In the genomic region with DNA sequence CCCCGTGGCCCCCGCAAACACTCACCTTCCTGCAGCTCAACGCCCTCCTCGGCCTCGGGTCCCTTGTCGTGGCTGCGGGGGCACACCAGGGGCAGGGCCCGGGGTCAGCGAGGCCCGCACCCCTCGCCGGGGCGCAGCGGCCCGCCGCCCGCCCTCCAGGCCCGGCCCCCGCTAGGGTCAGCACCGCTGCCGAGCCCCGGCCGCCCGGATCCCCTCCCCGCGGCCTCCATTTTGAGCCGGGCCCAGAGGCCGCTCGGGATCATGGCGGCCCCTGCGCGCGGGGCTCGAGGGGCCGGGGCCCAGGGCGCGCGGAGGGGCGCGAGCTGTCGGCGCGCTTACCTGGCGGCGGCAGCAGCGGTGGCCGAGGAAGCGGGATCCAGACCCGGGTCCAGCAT, we compare ENCODE assay signal across 8 mouse cellular contexts. TPM values are rescaled to one million over a fixed set of nuclear protein-coding genes. Genes with fewer than 3 reads are reported as not detected.
A peak's percentile ranks its signal among the peaks of the same experiment; 100 is the strongest.
DNase-seq lines count a peak whose midpoint lies in the region; ATAC-seq and TF ChIP-seq lines count a peak whose summit lies in the region.

No protein-coding gene starts in this region.

- peak overlapping the region; percentile 95 for H3K4me3 ChIP-seq in kidney, adult 2 months (ENCODE audit: insufficient read depth, low read depth, low read length)
- peak overlapping the region; percentile 83 to 91 for H3K4me3 ChIP-seq in ES-E14 (ENCODE audit: insufficient read depth in 1 of 2, low read depth in 1 of 2, low read length in 2 of 2, poor library complexity in 1 of 2, severe bottlenecking in 1 of 2)
- H3K4me3 ChIP-seq in embryonic facial prominence, embryonic 13.5 days = peak overlapping the region; percentile 91
- peak overlapping the region; percentile 98 for H3K4me3 ChIP-seq in midbrain, embryonic 12.5 days

- no peak for TF ChIP-seq CTCF in kidney, adult 2 months (conservative IDR thresholded peaks at IDR 0.05; ENCODE audit: insufficient read depth, insufficient read length, low read depth, low read length)

- H3K27me3 ChIP-seq in kidney, adult 2 months (replicated peaks; ENCODE audit: control insufficient read depth, insufficient read depth, low read length) = no peaks in the 10 kb centered on the region
- no peaks in the 10 kb centered on the region for H3K27me3 ChIP-seq in embryonic facial prominence, embryonic 13.5 days
- H3K27me3 ChIP-seq in midbrain, embryonic 12.5 days = no peaks in the 10 kb centered on the region

- peak; percentile 12; the same call in 1 of the 2 replicates for ATAC-seq in embryonic facial prominence, embryonic 13.5 days (ENCODE audit: insufficient number of reproducible peaks, insufficient read depth, low FRiP score, low TSS enrichment, low read depth)
- peak; percentile 32 for ATAC-seq in midbrain, embryonic 12.5 days (ENCODE audit: low FRiP score, low read depth)

- H3K4me1 ChIP-seq in kidney, adult 2 months (ENCODE audit: control insufficient read depth, insufficient read depth, low read length) = peaks cover 5% of the 10 kb centered on the region; the same call in 1 of the 2 replicates
- peaks cover 2 to 16% of the 10 kb centered on the region in 2 experiments; a peak in 2 of 4 replicates for H3K4me1 ChIP-seq in ES-E14 (ENCODE audit: control insufficient read depth in 2 of 2, insufficient read depth in 2 of 2, low read length in 2 of 2, poor library complexity in 1 of 2)
- H3K4me1 ChIP-seq in embryonic facial prominence, embryonic 13.5 days = peaks cover 23% of the 10 kb centered on the region
- H3K4me1 ChIP-seq in midbrain, embryonic 12.5 days = peaks cover 21% of the 10 kb centered on the region

- peak overlapping the region; percentile 91 for H3K9ac ChIP-seq in ES-E14 (ENCODE audit: insufficient read depth, low read depth, low read length, poor library complexity, severe bottlenecking)
- H3K9ac ChIP-seq in embryonic facial prominence, embryonic 13.5 days = peak overlapping the region; percentile 99
- peak overlapping the region; percentile 100 for H3K9ac ChIP-seq in midbrain, embryonic 12.5 days (replicated peaks)

- no peaks in the 10 kb centered on the region for H3K9me3 ChIP-seq in ES-E14 (ENCODE audit: control insufficient read depth, insufficient read depth, low read depth, low read length)
- no peaks in the 10 kb centered on the region for H3K9me3 ChIP-seq in embryonic facial prominence, embryonic 13.5 days
- H3K9me3 ChIP-seq in midbrain, embryonic 12.5 days = no peaks in the 10 kb centered on the region

- WGBS in kidney, adult 2 months = 1% methylated on average over 33 of the region's 49 CpGs
- 1% methylated on average over 38 of the region's 49 CpGs for WGBS in embryonic facial prominence, embryonic 13.5 days
- WGBS in midbrain, embryonic 12.5 days = 2% methylated on average over 19 of the region's 49 CpGs

- H3K4me2 ChIP-seq in embryonic facial prominence, embryonic 13.5 days = peak overlapping the region; percentile 82
- H3K4me2 ChIP-seq in midbrain, embryonic 12.5 days (replicated peaks) = peak overlapping the region; percentile 62

- peak overlapping the region; percentile 92 for H3K27ac ChIP-seq in kidney, adult 2 months (ENCODE audit: insufficient read depth, low read depth, low read length)
- H3K27ac ChIP-seq in ES-E14 (ENCODE audit: insufficient read depth, low read depth, low read length, poor library complexity, severe bottlenecking) = peak overlapping the region; percentile 89
- H3K27ac ChIP-seq in embryonic facial prominence, embryonic 13.5 days = peak overlapping the region; percentile 98
- H3K27ac ChIP-seq in midbrain, embryonic 12.5 days (replicated peaks) = peak overlapping the region; percentile 98

- H3K36me3 ChIP-seq in kidney, adult 2 months (ENCODE audit: control insufficient read depth, insufficient read depth, low read length) = peaks cover 4% of the 10 kb centered on the region
- peaks cover 48% of the 10 kb centered on the region for H3K36me3 ChIP-seq in ES-E14 (ENCODE audit: control insufficient read depth, insufficient read depth, low read length, poor library complexity, severe bottlenecking)
- peaks cover 53% of the 10 kb centered on the region for H3K36me3 ChIP-seq in embryonic facial prominence, embryonic 13.5 days
- H3K36me3 ChIP-seq in midbrain, embryonic 12.5 days = peaks cover 51% of the 10 kb centered on the region

- in situ Hi-C loops in ES-E14 (cut with MboI; ENCODE audit: low sequenced_read_pairs in 2 of 2, unreplicated experiment in 2 of 2) = no loop called here

- TF ChIP-seq POLR2A in kidney, adult 2 months (IDR thresholded peaks at IDR 0.05; ENCODE audit: low read depth, low read length) = no peak

- no peak for DNase-seq in kidney, adult 2 months
- no peak for DNase-seq in kidney, adult 18-20 months
- no peak for DNase-seq in ES-E14 (ENCODE audit: low read depth, low spot score)
- DNase-seq in induced T-regulatory cell, adult 2 months (ENCODE audit: low read depth) = peak; percentile 64
- no peak for DNase-seq in spleen, postnatal 36 days (ENCODE audit: low spot score in 2 of 2)
- no peak for DNase-seq in right cerebral cortex, adult 18-20 months

TF ChIP-seq in ES-E14, 5 proteins besides CTCF, POLR2A, EP300 and RAD21:
- no peak for TF ChIP-seq MAFK (IDR thresholded peaks at IDR 0.05; ENCODE audit: insufficient read depth, low read depth, low read length)
- no peak for TF ChIP-seq CHD2 (IDR thresholded peaks at IDR 0.05; ENCODE audit: low read depth, low read length)
- no peak for TF ChIP-seq HCFC1 (IDR thresholded peaks at IDR 0.05; ENCODE audit: borderline replicate concordance, insufficient read depth, low read length)
- TF ChIP-seq ZC3H11A (IDR thresholded peaks at IDR 0.05; ENCODE audit: borderline replicate concordance, low read depth, low read length) = no peak
- no peak for TF ChIP-seq ZNF384 (IDR thresholded peaks at IDR 0.05; ENCODE audit: low read depth, low read length)

RNA-seq across cellular contexts. Expression of a gene that starts 0.2 kb away (rescaled TPM):
- 118 and 124 TPM in 2 replicates for polyA plus RNA-seq in kidney, adult 2 months (2012; rRNA removed)
- 30.2 and 32.1 TPM in 2 replicates for total RNA-seq in ES-E14 (2012; rRNA removed)
- polyA plus RNA-seq in embryonic facial prominence, embryonic 13.5 days (2015; fragmentation: Nextera tagmentation; extraction: Ambion mirVana) = 21.9 and 25.0 TPM in 2 replicates
- 28.9 and 30.6 TPM in 2 replicates for polyA plus RNA-seq in midbrain, embryonic 12.5 days (2016; fragmentation: Nextera tagmentation; extraction: Ambion mirVana)

RNA-seq across cellular contexts. Expression of a gene that starts 12.5 kb away (rescaled TPM):
- polyA plus RNA-seq in kidney, adult 2 months (2012; rRNA removed) = not detected in 2 replicates
- not detected in 2 replicates for total RNA-seq in ES-E14 (2012; rRNA removed)
- polyA plus RNA-seq in embryonic facial prominence, embryonic 13.5 days (2015; fragmentation: Nextera tagmentation; extraction: Ambion mirVana) = not detected in 2 replicates
- polyA plus RNA-seq in midbrain, embryonic 12.5 days (2016; fragmentation: Nextera tagmentation; extraction: Ambion mirVana) = not detected in 2 replicates

RNA-seq across cellular contexts. Expression of a gene that starts 16.9 kb away (rescaled TPM):
- polyA plus RNA-seq in kidney, adult 2 months (2012; rRNA removed) = 60.7 and 70.2 TPM in 2 replicates
- total RNA-seq in ES-E14 (2012; rRNA removed) = 54.6 and 102 TPM in 2 replicates
- 26.1 and 29.3 TPM in 2 replicates for polyA plus RNA-seq in embryonic facial prominence, embryonic 13.5 days (2015; fragmentation: Nextera tagmentation; extraction: Ambion mirVana)
- polyA plus RNA-seq in midbrain, embryonic 12.5 days (2016; fragmentation: Nextera tagmentation; extraction: Ambion mirVana) = 16.1 and 17.5 TPM in 2 replicates

RNA-seq across cellular contexts. Expression of a gene that starts 17.2 kb away (rescaled TPM):
- polyA plus RNA-seq in kidney, adult 2 months (2012; rRNA removed) = 9.1 and 12.7 TPM in 2 replicates
- total RNA-seq in ES-E14 (2012; rRNA removed) = 0.67 and 1.6 TPM in 2 replicates
- 1.5 and 2.6 TPM in 2 replicates for polyA plus RNA-seq in embryonic facial prominence, embryonic 13.5 days (2015; fragmentation: Nextera tagmentation; extraction: Ambion mirVana)
- polyA plus RNA-seq in midbrain, embryonic 12.5 days (2016; fragmentation: Nextera tagmentation; extraction: Ambion mirVana) = 0.26 and 0.57 TPM in 2 replicates

RNA-seq across cellular contexts. Expression of a gene that starts 31.9 kb away (rescaled TPM):
- polyA plus RNA-seq in kidney, adult 2 months (2012; rRNA removed) = 1.1 TPM in 1 of 2 replicates, not detected in the other
- not detected in 2 replicates for total RNA-seq in ES-E14 (2012; rRNA removed)
- 1.0 and 1.4 TPM in 2 replicates for polyA plus RNA-seq in embryonic facial prominence, embryonic 13.5 days (2015; fragmentation: Nextera tagmentation; extraction: Ambion mirVana)
- polyA plus RNA-seq in midbrain, embryonic 12.5 days (2016; fragmentation: Nextera tagmentation; extraction: Ambion mirVana) = not detected in 2 replicates
